ENCODE assay signal across 16 mouse cellular contexts in genomic region chr19:44818676-44819075, GRCm38 (mm10).
"Had no signal": no experiment of that assay in that cellular context is flagged by ENCODE, and none has a peak within 500 bp of the region (broad histone marks: within the 10 kb centered on the region; RNA-seq: fewer than 3 reads in every experiment).

No protein-coding gene starts in this region.

- DNase-seq: kidney, adult 9 months; kidney, postnatal 14 days; kidney, postnatal 4 days; liver, embryonic 13.5 days; lung, adult 2 months; lung, postnatal 14 days; lung, postnatal 4 days; retina, postnatal 1 day; right cerebral cortex, postnatal 25 days; spleen, adult 18-20 months; thymus, adult 18-20 months; thymus, postnatal 14 days; thymus, postnatal 4 days had no signal

- ATAC-seq: midbrain, embryonic 15.5 days had no signal

- H3K36me3 ChIP-seq: liver, embryonic 13.5 days; midbrain, embryonic 12.5 days; midbrain, embryonic 15.5 days; stomach, embryonic 15.5 days had no signal

- H3K4me1 ChIP-seq: liver, embryonic 13.5 days; stomach, embryonic 15.5 days had no signal

- H3K4me2 ChIP-seq: liver, embryonic 13.5 days; midbrain, embryonic 12.5 days; midbrain, embryonic 15.5 days; stomach, embryonic 15.5 days had no signal

- H3K4me3 ChIP-seq: liver, embryonic 13.5 days; midbrain, embryonic 12.5 days; midbrain, embryonic 15.5 days; stomach, embryonic 15.5 days had no signal

- H3K27ac ChIP-seq: liver, embryonic 13.5 days; midbrain, embryonic 12.5 days; midbrain, embryonic 15.5 days; stomach, embryonic 15.5 days had no signal

- H3K9me3 ChIP-seq: liver, embryonic 13.5 days; midbrain, embryonic 12.5 days; midbrain, embryonic 15.5 days; stomach, embryonic 15.5 days had no signal

- H3K9ac ChIP-seq: liver, embryonic 13.5 days; midbrain, embryonic 15.5 days; stomach, embryonic 15.5 days had no signal
